Mouse (Mus musculus) CH12.LX (cell line): ENCODE measurements at regions not wholly inside any gene's neighbourhood (a gene's known extent, or its start where the extent isn't known, plus 50 kb on each side); places are given as distances from the start of the nearest gene placed in this dataset.
A peak's percentile ranks its signal among the peaks of the same experiment; 100 is the strongest.

ENCODE experiments used
- DNase-seq: peaks from one replicate; pipeline ENCODE4 v3.0.0-alpha.2; 2013; ENCODE audit errors: extremely low read depth
- H3K27ac ChIP-seq: 2 replicates; pipeline ENCODE4 v1.5.1; 2012; ENCODE audit warnings: low read depth, mild to moderate bottlenecking, control low read depth, moderate library complexity; ENCODE audit not compliant: insufficient read depth
- H3K27me3 ChIP-seq: replicated peaks from 2 replicates; pipeline ENCODE3; 2012; ENCODE audit warnings: inconsistent platforms
- H3K36me3 ChIP-seq, 2 experiments: replicated peaks in 1 of 2; 2 replicates each; pipeline versions ENCODE3 to v1.6.1; 2012; ENCODE audit warnings: inconsistent platforms in 1 of 2, low read length in 1 of 2, mild to moderate bottlenecking in 1 of 2, mixed read lengths in 1 of 2, moderate library complexity in 1 of 2; ENCODE audit not compliant: control insufficient read depth in 1 of 2, insufficient read depth in 1 of 2
- H3K4me1 ChIP-seq, 2 experiments: 2 replicates each; pipeline ENCODE4 v1.6.1; 2012; ENCODE audit warnings: inconsistent platforms in 1 of 2, moderate library complexity in 1 of 2; ENCODE audit not compliant: insufficient read depth in 2 of 2, control insufficient read depth in 1 of 2
- H3K4me2 ChIP-seq: 2 replicates; pipeline ENCODE4 v1.6.1; 2012; ENCODE audit warnings: low read depth, mild to moderate bottlenecking, control low read depth; ENCODE audit not compliant: poor library complexity, insufficient read depth, severe bottlenecking
- H3K4me3 ChIP-seq, 3 experiments: fragments of 150-350 bp in 1 of 3; sonication (generic) in 1 of 3; replicated peaks in 1 of 3; 2 replicates each; pipeline versions ENCODE3 to v1.5.1; 2011 to 2012; ENCODE audit warnings: low read depth in 2 of 3, low read length in 2 of 3, mild to moderate bottlenecking in 2 of 3, moderate library complexity in 2 of 3, control low read depth in 1 of 3, improper control_type of control experiment in 1 of 3, inconsistent platforms in 1 of 3, mixed read lengths in 1 of 3; ENCODE audit not compliant: poor library complexity in 1 of 3
- H3K79me2 ChIP-seq: replicated peaks from 2 replicates; pipeline ENCODE4 v1.6.1; 2012; ENCODE audit warnings: mild to moderate bottlenecking, moderate library complexity; ENCODE audit not compliant: control insufficient read depth, poor library complexity, insufficient read depth, severe bottlenecking; ENCODE audit errors: extremely low read depth
- H3K9ac ChIP-seq: 2 replicates; pipeline ENCODE4 v1.6.1; 2012; ENCODE audit warnings: low read depth, mild to moderate bottlenecking, control low read depth, moderate library complexity; ENCODE audit not compliant: insufficient read depth
- H3K9me3 ChIP-seq: replicated peaks from 2 replicates; pipeline ENCODE3; 2012; ENCODE audit warnings: low read length, inconsistent platforms, mixed read lengths
- BHLHE40 ChIP-seq: IDR thresholded peaks from 2 replicates; pipeline ENCODE4 v1.6.1; 2011; ENCODE audit warnings: mild to moderate bottlenecking, low read depth, low read length, improper control_type of control experiment
- CHD2 ChIP-seq: IDR thresholded peaks from 2 replicates; pipeline ENCODE4 v1.6.1; 2011; ENCODE audit warnings: low read length, improper control_type of control experiment
- E2F4 ChIP-seq: IDR thresholded peaks from 2 replicates; pipeline ENCODE4 v1.6.1; 2011; ENCODE audit warnings: low read depth, low read length, improper control_type of control experiment; ENCODE audit not compliant: insufficient replicate concordance
- ETS1 ChIP-seq: conservative IDR thresholded peaks from 2 replicates; pipeline ENCODE4 v1.6.1; 2012; ENCODE audit warnings: low read depth, mild to moderate bottlenecking, inconsistent platforms, low read length, improper control_type of control experiment, moderate library complexity
- IRF4 ChIP-seq: IDR thresholded peaks from 2 replicates; pipeline ENCODE4 v1.6.1; 2014; ENCODE audit warnings: low read depth, mild to moderate bottlenecking, inconsistent platforms, low read length, improper control_type of control experiment
- MAFK ChIP-seq: IDR thresholded peaks from 2 replicates; pipeline ENCODE4 v1.6.1; 2011; ENCODE audit warnings: low read length, improper control_type of control experiment; ENCODE audit not compliant: insufficient replicate concordance
- MYC ChIP-seq: IDR thresholded peaks from 2 replicates; pipeline ENCODE4 v1.6.1; 2011; ENCODE audit warnings: low read depth, mild to moderate bottlenecking, improper control_type of control experiment, low read length
- NRF1 ChIP-seq: IDR thresholded peaks from 2 replicates; pipeline ENCODE4 v1.6.1; 2014; ENCODE audit warnings: low read depth, mild to moderate bottlenecking, inconsistent platforms, low read length, improper control_type of control experiment, moderate library complexity
- PAX5 ChIP-seq: IDR thresholded peaks from 2 replicates; pipeline ENCODE4 v1.6.1; 2012; ENCODE audit warnings: low read length, inconsistent platforms, mixed read lengths
- UBTF ChIP-seq: IDR thresholded peaks from 2 replicates; pipeline ENCODE4 v1.6.1; 2012; ENCODE audit warnings: low read depth, mild to moderate bottlenecking, inconsistent platforms, low read length, improper control_type of control experiment, moderate library complexity
- dilution Hi-C: fragments of 300-500 bp; cut with MboI; formaldehyde crosslinking; loops from 2 replicates; pipeline ENCODE4 v1.14.3; 2020; ENCODE audit warnings: low sequenced_read_pairs; ENCODE audit not compliant: extremely low pct_unique_long_range_greater_than_20kb, extremely low pct_ligation_motif_present
- in situ Hi-C: fragments of 300-500 bp; cut with MboI; formaldehyde crosslinking; loops from 3 replicates; pipeline ENCODE4 v1.14.3; 2019; ENCODE audit warnings: low sequenced_read_pairs, low pct_ligation_motif_present, low pct_unique_long_range_greater_than_20kb, mixed read lengths

GRCm38 (mm10) chr12:77972165-77972564 is 221.9 kb upstream of the Gm6657 start:
- H3K27me3 ChIP-seq, result no peaks in the 10 kb centered on the region
- H3K4me3 ChIP-seq, result no peak overlapping the region
- in situ Hi-C loops (no loop called here), dilution Hi-C loops (no loop called here)
- DNase-seq, result no peak
- H3K9ac ChIP-seq, result no peak overlapping the region
- no peak overlapping the region for H3K27ac ChIP-seq
- H3K79me2 ChIP-seq, result no peaks in the 10 kb centered on the region
- no peak overlapping the region for H3K4me2 ChIP-seq
- peaks cover 15 to 32% of the 10 kb centered on the region in 2 experiments; a peak in 3 of 4 replicates for H3K4me1 ChIP-seq
- H3K36me3 ChIP-seq, result no peaks in the 10 kb centered on the region
- H3K9me3 ChIP-seq, result no peaks in the 10 kb centered on the region
- TF ChIP-seq CHD2 (no peak), E2F4 (no peak), IRF4 (no peak)

GRCm38 (mm10) chr12:77976952-77977351 is 217.1 kb upstream of the Gm6657 start:
- in situ Hi-C loops (no loop called here), dilution Hi-C loops (no loop called here)
- TF ChIP-seq UBTF, result no peak
- TF ChIP-seq MYC, result no peak
- TF ChIP-seq PAX5, result no peak
- no peak for TF ChIP-seq MAFK
- no peak for TF ChIP-seq ETS1
- H3K4me1 ChIP-seq, result 0 out of 4 replicates have a peak, but pooled peaks cover 0 to 3% of the 10 kb centered on the region in 2 experiments
- H3K27me3 ChIP-seq, result no peaks in the 10 kb centered on the region
- DNase-seq, result no peak
- no peaks in the 10 kb centered on the region for H3K36me3 ChIP-seq
- H3K9me3 ChIP-seq, result no peaks in the 10 kb centered on the region
- H3K9ac ChIP-seq, result no peak overlapping the region
- H3K4me2 ChIP-seq, result no peak overlapping the region
- no peaks in the 10 kb centered on the region for H3K79me2 ChIP-seq
- no peak overlapping the region for H3K4me3 ChIP-seq
- H3K27ac ChIP-seq, result no peak overlapping the region

- TF ChIP-seq BHLHE40 (0 out of 2 replicates have a peak, but pooled peaks have one; percentile 7), NRF1 (no peak)
- TF ChIP-seq, all 38 proteins: peak for 1
- DNase-seq, result no peak
- in situ Hi-C loops, result no loop called here
Observed at GRCm38 (mm10) chr12:77986738-77987137, 207.3 kb upstream of the Gm6657 start.

More at GRCm38 (mm10) chr12:77986738-77987137, 207.3 kb upstream of the Gm6657 start:
- Histone ChIP-seq H3K9me3 (no peaks in the 10 kb centered on the region), H3K4me3 (no peak overlapping the region), H3K36me3 (no peaks in the 10 kb centered on the region), H3K9ac (no peak overlapping the region), H3K4me1 (0 out of 4 replicates have a peak, but pooled peaks cover 0 to 4% of the 10 kb centered on the region in 2 experiments), H3K4me2 (no peak overlapping the region), H3K79me2 (no peaks in the 10 kb centered on the region), H3K27me3 (no peaks in the 10 kb centered on the region), H3K27ac (no peak overlapping the region)
- dilution Hi-C loops, result no loop called here
